Mouse (Mus musculus) thymus, postnatal 25 days (tissue): Measurements from ENCODE around the gene Slc25a13.

ENCODE experiments used
- DNase-seq: peaks from one replicate; pipeline ENCODE4 v3.0.0; 2022

Slc25a13 gene

DNA sequence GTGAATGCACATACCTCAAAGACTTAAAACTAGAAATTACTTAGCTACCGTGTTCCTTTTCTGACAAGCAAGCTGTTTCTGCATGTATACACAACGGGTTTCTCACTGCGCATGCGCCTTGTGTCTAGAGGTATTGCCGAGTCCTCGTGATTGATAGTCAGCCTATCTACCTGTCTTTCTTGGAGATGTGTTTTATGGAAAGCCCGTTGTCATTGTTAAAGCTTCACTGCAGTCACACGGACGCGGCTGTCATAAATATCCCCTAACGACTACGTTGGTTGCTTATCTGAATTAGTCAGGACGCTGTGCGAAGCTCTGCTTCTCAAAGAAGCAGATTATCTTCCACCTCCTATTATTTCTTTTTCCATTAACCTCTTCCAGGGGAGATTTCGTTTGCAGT lies 201.4 kb downstream of the Slc25a13 start:
- no peak for DNase-seq

DNA sequence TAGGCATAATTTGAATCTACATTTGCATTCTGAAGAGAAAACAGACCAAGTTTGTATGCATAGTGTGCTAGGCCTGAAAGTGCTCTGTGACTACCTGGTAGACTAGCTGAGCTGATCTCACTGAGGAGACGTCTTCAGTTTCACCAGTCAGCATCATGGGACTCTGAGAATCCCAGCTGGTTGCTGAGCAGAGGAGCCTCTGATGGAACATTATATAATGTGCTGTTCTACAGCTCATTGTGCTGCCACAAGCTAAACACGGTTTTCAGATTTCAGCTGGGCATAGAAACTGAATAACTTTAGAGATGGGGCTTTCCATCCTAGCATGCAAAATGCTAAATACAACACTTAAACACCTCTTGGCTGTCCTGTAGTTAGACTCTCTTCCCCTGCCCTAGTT lies 205.6 kb downstream of the Slc25a13 start:
- no peak for DNase-seq

DNA sequence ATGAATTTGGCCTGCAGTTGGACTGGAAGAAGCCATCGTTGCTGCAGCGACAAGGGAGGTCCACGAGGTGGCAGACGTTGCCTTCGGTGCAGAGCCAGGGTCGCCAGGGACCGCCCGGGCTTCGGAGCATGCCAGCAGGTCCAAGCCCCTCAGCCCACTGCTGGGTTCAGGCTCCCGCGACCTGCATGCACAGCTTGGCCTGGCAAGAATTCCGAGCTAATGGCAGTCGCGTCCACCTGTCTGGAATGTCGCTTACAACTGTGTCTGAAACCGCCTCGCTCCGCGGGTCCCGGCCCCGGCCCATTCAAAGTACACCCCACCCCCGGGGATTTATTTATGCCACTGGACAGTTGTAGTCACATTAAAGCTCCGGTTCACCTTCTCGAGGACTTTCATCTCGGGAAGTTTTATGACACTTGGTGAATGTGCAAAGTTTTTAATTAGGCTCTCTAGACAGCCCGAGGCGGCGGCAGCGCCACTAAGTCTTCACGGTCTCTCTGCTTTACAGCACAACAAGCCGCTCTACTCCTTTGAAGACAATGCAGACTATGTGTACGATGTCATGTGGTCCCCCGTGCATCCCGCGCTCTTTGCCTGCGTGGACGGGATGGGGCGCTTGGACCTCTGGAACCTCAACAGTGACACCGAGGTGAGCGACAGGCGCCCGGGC lies 211.1 kb downstream of the Slc25a13 start:
- DNase-seq: peak; percentile 47

DNA sequence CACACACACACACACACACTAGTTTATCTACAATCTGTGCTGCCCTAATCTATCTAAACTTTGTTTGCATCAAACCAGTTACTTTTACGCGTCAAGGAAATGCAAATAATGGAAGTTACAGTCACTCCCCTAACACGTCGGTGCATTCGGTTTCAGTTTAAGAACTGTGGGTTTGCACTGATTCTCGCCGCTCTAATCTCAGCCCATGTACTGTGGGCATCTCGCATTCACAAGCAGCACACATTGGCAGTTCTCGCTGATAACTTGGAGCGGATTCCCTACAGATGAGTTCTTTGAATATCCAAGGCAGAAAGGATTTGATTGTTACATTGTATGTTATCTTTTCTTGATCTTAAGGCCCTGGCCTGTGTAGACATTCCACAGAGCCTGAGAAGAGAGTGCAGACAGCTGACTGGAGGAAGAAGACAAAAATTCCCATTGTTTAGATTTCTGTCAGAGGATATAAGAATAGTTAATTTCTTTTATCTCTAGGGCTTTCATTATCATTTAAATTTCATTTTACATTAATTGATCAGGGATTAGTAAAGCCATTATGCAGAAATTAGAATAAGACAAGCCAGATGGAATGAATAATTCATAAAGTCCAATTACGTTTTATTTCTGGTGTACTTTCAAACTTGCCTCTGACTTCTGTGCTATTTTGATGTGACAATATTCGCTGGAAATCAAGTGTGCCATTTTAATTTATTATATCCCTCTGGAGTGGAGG lies 212.1 kb downstream of the Slc25a13 start:
- DNase-seq: no peak

DNA sequence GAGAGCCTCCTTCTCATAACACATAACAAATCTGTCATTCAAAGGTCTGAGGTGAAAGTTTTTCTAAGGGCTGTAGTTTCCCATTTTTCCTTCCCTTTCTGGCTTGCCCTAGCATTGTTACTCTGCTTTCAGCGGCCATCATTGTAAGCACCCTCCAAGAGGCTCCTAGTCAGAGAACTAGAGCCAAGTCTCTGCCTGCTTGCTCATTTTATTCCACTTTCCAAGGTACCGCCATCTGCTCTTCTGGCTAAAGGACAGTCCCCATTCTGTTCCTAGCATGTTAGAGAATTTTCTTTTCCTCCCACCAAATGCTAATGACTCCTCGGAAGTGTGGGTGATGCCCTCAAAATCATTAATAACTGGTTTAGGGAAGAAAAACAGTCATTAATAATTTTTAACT lies 214.9 kb downstream of the Slc25a13 start:
- no peak for DNase-seq

DNA sequence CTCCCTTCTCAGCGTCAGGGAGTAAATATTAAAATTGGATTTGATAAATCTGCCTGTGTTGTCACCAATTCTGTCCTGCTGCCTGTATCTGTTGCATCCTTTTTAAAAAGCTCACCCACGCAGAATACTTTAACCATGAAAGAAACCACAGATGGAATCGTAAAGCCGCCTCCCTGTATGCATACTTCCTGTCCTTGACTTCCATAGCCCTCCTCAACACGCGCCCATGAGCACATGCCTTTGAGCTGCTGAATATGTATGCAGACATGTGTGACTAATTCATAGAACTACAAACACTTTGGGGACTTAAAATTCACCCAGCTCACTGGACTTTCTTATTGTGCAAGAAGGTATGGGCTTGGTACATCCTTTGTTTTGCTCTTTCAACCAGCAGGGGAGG lies 219.4 kb downstream of the Slc25a13 start:
- DNase-seq: no peak

DNA sequence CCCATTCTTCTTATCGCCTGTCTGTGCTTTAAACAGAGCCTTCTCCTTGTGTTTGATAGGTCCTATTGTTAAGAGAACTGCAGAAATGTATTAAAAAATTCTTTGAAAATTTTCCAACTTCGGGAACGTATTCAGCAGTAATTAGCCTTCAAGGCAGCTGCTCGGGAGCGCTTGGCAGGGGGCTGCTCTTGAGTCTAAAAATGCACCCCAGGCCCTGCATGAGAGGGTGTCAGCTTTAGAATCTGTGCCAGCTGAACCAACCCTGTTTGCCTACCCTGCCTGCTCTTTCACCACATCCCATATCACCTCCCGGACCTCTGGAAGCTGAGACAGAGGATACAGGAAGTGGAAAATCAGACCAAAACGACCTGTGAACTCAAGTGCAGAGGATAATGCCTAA lies 223.9 kb downstream of the Slc25a13 start:
- DNase-seq: no peak

DNA sequence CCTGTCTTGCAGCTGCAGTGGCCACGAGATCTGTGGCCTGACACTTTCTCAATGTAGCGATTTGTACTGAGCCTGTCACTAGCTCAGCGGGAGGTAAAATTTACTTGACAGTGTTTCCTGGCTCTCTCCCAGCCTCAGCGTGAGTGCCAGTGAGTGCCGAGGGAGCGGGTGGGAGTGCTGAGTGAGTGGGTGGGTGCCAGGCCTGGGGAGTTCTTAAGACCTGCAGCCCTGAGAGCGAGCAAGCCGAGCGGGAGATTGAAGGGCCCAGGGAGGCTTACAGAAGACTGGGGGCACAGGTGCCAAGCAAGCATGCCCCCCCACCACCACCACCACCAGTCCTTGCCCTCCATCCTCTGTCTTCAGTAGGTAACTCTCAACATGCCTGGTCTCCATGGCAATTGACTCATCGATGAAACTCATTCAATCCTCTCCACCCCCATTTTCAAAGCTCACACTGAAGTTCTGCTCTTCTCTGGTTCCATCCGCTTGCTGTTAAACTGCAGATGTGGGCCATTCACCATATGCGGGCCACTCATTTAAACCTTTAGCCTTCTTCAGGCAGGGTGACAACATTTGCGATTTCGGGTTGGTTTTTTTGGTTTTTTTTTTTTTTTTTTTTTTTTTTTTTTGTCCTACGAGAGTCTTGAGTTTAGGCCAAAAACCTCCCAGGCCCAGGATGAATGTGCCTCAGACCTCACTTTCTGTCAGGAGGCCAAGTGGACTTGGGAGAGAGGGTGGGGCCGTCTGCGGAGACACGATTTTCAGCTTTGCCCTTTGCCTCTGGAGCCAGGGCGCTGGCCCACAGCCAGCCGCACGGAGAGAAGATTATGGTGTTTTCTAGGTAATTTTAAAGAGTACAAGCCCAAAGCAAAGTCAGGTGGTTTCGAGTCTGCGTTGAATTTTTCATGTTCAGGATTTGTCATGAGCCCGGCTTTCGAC lies 224.9 kb downstream of the Slc25a13 start:
- DNase-seq: no peak

DNA sequence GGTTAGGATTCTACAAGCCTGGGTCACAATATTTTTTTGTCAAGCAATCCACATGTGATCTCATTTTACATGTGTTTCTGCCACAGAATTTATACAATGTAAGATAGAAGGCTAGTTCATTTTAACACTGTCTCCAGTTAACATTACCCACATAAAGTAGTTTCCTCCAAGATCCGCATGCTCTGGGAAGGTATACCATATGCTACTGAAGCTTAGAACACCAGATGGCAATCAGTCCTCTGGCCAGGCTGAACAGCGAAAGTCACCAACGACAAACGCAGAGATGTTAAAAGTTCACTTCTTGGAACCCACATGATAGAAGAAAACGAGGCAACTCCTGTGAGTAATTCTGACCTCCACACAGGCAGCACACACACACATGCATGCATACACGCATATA lies 225.7 kb downstream of the Slc25a13 start:
- no peak for DNase-seq
